Mouse (Mus musculus) midbrain, embryonic 10.5 days (tissue): ENCODE data around the gene Mtus2. TPM values are rescaled to one million over a fixed set of nuclear protein-coding genes. Genes with fewer than 3 reads are reported as not detected.
A peak's percentile ranks its signal among the peaks of the same experiment; 100 is the strongest.

ENCODE experiments used
- DNase-seq: peaks from one replicate; pipeline ENCODE4 v3.0.0-alpha.2; 2017; ENCODE audit warnings: low spot score
- H3K27ac ChIP-seq: fragments of 300-500 bp; sonication (generic); replicated peaks from 2 replicates; pipeline ENCODE4 v1.5.1; 2016; ENCODE audit warnings: mild to moderate bottlenecking
- H3K27me3 ChIP-seq: fragments of 300-500 bp; sonication (generic); 2 replicates; pipeline ENCODE4 v1.6.1; 2016; ENCODE audit warnings: low read depth, mild to moderate bottlenecking; ENCODE audit not compliant: poor library complexity, severe bottlenecking
- H3K36me3 ChIP-seq: fragments of 300-500 bp; sonication (generic); 2 replicates; pipeline ENCODE4 v1.6.1; 2016; ENCODE audit warnings: mild to moderate bottlenecking, moderate library complexity
- H3K4me1 ChIP-seq: fragments of 300-500 bp; sonication (generic); 2 replicates; pipeline ENCODE4 v1.6.1; 2016
- H3K4me3 ChIP-seq: fragments of 300-500 bp; sonication (generic); 2 replicates; pipeline ENCODE4 v1.5.1; 2016; ENCODE audit warnings: mild to moderate bottlenecking, moderate library complexity
- H3K9me3 ChIP-seq: fragments of 300-500 bp; sonication (generic); replicated peaks from 2 replicates; pipeline ENCODE4 v1.6.1; 2016; ENCODE audit warnings: mild to moderate bottlenecking
- WGBS: fragments of 180-500 bp; shearing (Covaris S2); methylation state at CpG from one replicate; pipeline ENCODE4 v1.1.7; 2016; 5-methylcytosine and 5-hydroxymethylcytosine counted together
- polyA plus RNA-seq: library from polyadenylated mRNA; unstranded; fragments of >200 nt; fragmentation: Nextera tagmentation; extraction: Ambion mirVana; gene quantifications from 2 replicates; pipeline ENCODE4 v1.2.1, GENCODE M21; 2016

The Mtus2 gene
- 5.1 and 9.6 TPM in 2 replicates for polyA plus RNA-seq

DNA sequence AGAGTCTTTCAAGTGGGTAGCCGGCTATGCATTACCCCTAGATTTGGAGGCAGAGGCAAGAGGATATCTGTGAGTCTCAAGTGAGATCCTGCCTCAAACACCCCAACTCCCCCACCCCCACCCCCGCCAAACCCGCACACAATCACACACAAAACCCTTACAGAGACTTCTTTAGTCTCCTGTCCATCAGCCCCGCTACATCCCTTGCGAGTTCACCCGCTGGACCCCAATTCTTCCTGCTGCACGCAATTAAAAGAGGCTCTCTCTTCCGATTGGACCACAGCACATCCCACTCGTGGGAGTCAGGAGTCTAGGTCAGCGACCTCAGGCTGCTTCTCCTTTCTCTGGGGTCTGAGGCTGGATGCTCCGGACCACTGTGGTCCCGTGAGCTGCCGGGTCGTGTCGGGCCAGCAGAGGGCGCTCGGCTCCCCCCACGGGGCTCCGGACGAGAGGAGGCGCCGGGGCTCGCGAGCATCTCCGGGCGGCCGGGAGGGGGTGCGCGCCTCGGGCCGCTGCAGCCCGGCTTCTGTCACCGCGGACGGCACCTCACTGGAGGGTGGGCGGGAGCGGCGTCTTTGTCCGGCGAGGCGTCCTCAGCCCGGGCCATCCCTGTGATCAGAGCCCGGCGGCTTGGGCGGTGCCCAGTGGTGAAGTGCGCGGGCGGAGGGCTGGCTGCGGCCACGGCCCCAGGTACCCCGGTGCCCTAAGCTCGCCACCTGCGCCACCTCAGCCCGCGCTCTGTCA is at the start of gene Mtus2:
TSS of gene Mtus2 (plus strand) at position 500 of the 744 bp plus-strand sequence.
- no peaks in the 10 kb centered on the region for H3K36me3 ChIP-seq
- peaks cover 24% of the 10 kb centered on the region for H3K4me1 ChIP-seq
- H3K27ac ChIP-seq, result peak within 1 kb of the TSS; percentile 74
- H3K4me3 ChIP-seq, result peak within 1 kb of the TSS; percentile 76
- no peaks in the 10 kb centered on the region for H3K9me3 ChIP-seq
- WGBS, result under 1% methylated on average over 55 of the region's 55 CpGs
- H3K27me3 ChIP-seq, result peaks cover 44% of the 10 kb centered on the region
- peak; percentile 90 for DNase-seq

DNA sequence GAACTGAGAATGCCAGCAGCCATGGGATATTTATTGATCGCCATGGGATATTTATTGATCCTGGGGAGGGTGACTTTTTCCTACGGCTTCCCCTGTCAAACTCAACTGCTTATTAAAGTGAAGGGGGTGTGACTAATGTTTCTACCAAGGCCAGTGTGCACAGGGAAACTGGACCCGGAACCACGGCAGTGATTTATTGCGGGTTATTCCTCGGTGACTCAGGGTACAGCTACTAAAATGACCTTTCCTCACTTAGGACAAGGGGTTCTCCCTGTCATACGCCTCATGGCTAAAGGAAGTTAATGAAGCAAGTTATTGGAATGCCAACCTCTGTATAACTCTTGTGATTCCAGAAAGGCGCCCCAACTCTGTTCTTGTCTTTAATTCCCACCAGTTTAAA is 49.3 kb upstream of the Mtus2 start:
- no peaks in the 10 kb centered on the region for H3K36me3 ChIP-seq
- no peaks in the 10 kb centered on the region for H3K4me1 ChIP-seq
- DNase-seq, result no peak
- 92% methylated on average over 8 of the region's 8 CpGs for WGBS
- H3K27ac ChIP-seq, result no peak overlapping the region
- H3K27me3 ChIP-seq, result no peaks in the 10 kb centered on the region
- H3K9me3 ChIP-seq, result no peaks in the 10 kb centered on the region; the same call in 1 of the 2 replicates
- no peak overlapping the region for H3K4me3 ChIP-seq

DNA sequence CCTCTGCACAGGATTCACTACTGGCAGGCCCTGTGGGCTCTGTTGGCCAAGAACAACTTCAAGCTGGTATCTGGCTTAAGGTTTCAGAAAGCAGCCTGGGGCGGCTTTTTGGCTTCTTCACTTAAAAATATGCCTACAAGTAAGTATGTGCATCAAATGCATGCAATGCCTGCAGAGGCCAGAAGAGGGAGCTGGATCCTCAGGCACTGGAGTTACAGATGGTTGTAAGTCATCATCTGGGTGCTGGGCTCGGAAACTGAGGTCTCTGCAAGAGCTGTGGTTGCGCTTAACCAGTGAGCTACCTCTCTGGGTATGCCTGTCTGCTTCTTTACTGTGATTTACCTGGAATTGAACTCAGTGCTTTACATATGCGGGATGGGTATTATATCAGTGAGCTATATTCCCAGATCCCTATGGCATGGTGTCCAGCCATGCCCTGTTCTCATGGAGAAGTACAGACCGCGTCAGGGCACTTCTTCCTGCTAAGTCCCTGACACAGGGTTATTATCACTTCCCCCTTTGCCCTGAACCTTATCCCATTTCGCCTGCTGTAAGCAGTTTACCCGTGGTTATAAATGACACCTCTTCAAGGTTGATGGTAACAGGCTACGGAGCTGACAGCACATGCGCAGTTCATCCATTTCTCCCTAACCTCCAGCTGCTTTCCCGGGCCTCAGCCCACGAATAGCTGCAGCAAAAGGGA is 46.2 kb upstream of the Mtus2 start:
- DNase-seq, result no peak

DNA sequence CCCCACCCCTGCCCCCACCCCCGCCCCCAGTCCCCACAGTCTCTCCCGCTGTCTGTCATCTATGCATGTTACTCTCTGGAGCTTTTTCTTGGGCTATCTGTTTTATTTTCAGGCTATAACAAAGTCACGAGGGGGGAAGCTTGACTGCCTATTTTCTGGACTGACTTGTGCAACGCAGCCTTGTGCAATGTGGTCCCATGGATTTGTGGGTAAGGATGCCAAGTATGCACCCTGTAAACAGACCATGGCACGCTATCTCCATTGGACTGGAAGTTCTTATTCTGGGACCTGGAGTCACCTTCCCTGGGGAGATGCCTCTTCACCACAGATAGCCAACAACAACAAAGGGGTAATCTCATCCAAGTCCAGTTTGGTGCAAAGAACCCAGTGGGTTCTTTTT is 45.4 kb upstream of the Mtus2 start:
- 87% methylated on average over 5 of the region's 5 CpGs for WGBS

More for the DNA sequence above, 46.2 kb upstream of the Mtus2 start:
- 91% methylated on average over 12 of the region's 12 CpGs for WGBS
- Histone ChIP-seq H3K27me3 (no peaks in the 10 kb centered on the region), H3K9me3 (no peaks in the 10 kb centered on the region; the same call in 1 of the 2 replicates), H3K36me3 (no peaks in the 10 kb centered on the region), H3K4me3 (no peak overlapping the region), H3K4me1 (peaks cover 5% of the 10 kb centered on the region; the same call in 1 of the 2 replicates), H3K27ac (no peak overlapping the region)

DNA sequence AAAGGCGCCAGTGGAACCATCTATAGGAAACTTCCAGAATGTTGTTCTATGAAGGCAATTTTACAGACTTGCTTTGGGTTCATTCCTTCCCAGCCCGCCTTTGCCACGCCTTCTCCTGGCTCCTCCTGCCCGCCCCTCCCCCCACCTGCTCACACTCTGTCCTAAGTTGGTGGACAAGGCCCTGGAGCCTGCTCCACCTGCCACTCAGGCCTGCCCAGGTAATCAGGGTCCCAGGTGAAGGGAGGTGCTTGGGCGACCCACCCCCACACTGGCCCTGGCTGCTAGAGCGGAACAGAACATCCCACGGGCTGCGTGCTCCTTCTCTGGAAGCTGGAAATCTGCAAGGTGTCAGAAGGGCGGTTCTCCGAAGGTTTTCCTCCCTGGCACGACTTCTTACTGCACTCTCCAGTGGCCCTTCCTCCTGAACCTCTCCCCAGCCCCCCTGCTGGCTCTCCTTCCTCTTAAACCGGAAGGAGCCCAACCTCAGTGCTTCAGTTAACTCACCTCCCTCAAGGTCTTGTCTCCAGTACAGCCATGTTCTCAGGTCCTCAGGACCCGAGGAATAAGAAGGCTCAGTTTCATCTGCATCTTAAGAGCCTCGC is 43.8 kb upstream of the Mtus2 start:
- no peak overlapping the region for H3K27ac ChIP-seq
- DNase-seq, result no peak
- WGBS, result 44% methylated on average over 14 of the region's 14 CpGs
- no peaks in the 10 kb centered on the region for H3K36me3 ChIP-seq
- no peaks in the 10 kb centered on the region; the same call in 1 of the 2 replicates for H3K9me3 ChIP-seq
- H3K27me3 ChIP-seq, result no peaks in the 10 kb centered on the region
- H3K4me1 ChIP-seq, result peaks cover 5% of the 10 kb centered on the region; the same call in 1 of the 2 replicates
- H3K4me3 ChIP-seq, result no peak overlapping the region

More for the DNA sequence above, 45.4 kb upstream of the Mtus2 start:
- peaks cover 5% of the 10 kb centered on the region; the same call in 1 of the 2 replicates for H3K4me1 ChIP-seq
- no peak for DNase-seq
- H3K36me3 ChIP-seq, result no peaks in the 10 kb centered on the region
- H3K4me3 ChIP-seq, result no peak overlapping the region
- H3K27ac ChIP-seq, result no peak overlapping the region
- H3K9me3 ChIP-seq, result no peaks in the 10 kb centered on the region; the same call in 1 of the 2 replicates
- no peaks in the 10 kb centered on the region for H3K27me3 ChIP-seq

DNA sequence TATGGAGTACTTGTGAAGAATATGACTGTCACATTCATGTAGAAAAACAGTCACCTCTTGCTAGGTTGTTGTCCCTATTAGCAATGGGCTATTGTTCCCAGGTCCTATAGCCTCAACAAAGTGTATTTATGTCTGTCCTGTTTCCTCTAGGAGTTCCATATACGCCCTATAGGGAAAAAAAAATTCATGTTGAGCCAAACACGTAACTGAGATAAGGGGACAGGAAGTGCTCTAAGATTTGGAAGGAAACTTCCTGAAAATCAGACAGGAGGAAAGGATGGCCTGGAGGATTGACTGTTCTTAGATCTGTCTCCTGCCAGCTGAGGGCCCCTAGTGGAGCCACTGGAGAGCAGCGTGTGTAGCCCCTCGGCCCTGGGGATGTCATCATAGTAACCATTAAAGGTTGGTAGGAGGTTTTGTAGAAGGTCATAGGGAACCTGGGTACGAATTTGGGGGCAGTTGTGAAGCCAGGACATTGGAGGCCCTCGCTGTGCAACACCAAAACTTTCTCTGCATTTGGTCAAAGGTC is 42.0 kb upstream of the Mtus2 start:
- no peaks in the 10 kb centered on the region for H3K36me3 ChIP-seq
- peaks cover 5% of the 10 kb centered on the region; the same call in 1 of the 2 replicates for H3K4me1 ChIP-seq
- no peak overlapping the region for H3K27ac ChIP-seq
- H3K4me3 ChIP-seq, result no peak overlapping the region
- WGBS, result 57% methylated on average over 6 of the region's 6 CpGs
- no peaks in the 10 kb centered on the region for H3K27me3 ChIP-seq
- no peaks in the 10 kb centered on the region; the same call in 1 of the 2 replicates for H3K9me3 ChIP-seq
- DNase-seq, result no peak

DNA sequence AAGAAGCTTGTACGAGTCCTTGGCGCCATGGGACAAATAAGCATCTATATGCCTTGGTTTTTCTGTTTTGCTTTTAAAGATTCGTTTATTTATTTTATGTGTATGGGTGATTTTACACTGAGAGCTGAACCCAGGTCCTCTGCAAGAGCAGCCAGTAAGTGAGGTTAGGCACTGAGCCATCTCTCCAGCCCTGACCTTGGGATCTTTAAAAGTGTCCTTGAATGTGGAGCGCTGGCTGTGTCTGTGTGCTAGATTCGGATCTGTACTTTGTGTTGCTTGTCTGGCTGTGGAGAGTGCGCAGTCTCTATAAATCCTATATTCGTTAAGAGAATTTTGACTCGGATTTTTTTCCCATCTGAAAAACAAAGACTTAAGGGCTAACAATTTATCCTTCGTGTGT is 40.9 kb upstream of the Mtus2 start:
- 89% methylated on average over 9 of the region's 9 CpGs for WGBS
- Histone ChIP-seq H3K36me3 (no peaks in the 10 kb centered on the region), H3K4me1 (peaks cover 5% of the 10 kb centered on the region; the same call in 1 of the 2 replicates), H3K27me3 (no peaks in the 10 kb centered on the region), H3K4me3 (no peak overlapping the region), H3K9me3 (no peaks in the 10 kb centered on the region), H3K27ac (no peak overlapping the region)
- DNase-seq, result no peak

DNA sequence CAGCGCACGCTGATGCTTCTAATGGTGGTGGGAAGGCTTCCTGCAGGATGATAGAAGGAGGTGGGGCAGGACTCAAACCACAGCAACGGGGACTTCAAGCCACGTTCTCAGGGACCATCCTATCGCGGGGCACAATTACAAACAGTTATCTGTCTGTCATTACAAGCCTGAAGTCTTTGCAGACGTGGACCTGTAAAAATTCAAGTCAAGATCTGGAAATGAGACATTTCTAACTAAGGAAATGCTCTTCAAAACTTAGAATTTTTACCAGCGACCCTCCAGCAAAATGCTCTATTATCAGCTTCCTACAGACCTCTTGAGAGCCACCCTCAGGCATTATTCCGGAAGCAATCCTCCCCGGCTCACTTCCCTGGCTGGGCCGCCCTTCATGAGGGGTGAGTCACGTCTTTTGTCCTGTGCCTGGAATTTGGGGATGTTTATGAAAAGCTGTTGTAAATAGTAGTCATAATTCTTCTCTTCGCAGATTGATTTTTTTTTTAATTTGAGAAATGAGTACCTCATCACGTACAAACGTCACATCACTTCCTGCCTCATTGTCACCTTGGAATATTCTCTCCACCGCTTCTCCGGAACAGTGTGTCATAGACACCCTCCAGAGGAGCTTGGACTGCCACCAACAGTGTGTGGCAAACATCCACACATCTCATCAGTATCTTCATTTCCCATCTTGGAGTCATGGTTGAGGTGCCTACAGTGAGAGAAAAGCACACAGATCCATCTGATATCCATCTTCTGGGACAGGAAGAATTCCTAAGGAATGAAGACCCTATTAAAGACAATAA is 38.9 kb upstream of the Mtus2 start:
- H3K4me3 ChIP-seq, result no peak overlapping the region
- 73% methylated on average over 17 of the region's 17 CpGs for WGBS
- H3K27me3 ChIP-seq, result no peaks in the 10 kb centered on the region
- no peaks in the 10 kb centered on the region for H3K36me3 ChIP-seq
- DNase-seq, result no peak
- H3K27ac ChIP-seq, result no peak overlapping the region
- peaks cover 3% of the 10 kb centered on the region; the same call in 1 of the 2 replicates for H3K4me1 ChIP-seq
- no peaks in the 10 kb centered on the region for H3K9me3 ChIP-seq

DNA sequence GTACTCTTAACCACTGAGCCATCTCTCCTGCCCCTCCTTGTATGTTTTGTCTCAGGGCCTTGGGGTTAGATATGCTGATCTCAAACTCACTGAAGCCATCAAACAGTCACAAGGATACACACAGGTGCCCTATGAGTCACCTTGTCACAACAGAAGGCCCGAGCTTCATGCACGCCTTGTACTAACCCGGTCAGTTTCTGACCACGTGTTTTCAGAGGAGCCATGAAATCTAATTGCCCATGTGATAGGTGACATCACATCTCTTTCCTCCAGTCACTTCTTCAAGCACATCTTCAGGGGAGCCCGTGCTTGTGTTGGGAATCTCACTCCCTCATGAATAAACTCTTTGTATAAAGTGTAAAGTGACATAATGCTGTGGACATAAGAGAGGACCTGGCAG is 32.5 kb upstream of the Mtus2 start:
- Histone ChIP-seq H3K27me3 (no peaks in the 10 kb centered on the region), H3K4me1 (no peaks in the 10 kb centered on the region), H3K27ac (no peak overlapping the region), H3K9me3 (no peaks in the 10 kb centered on the region), H3K36me3 (no peaks in the 10 kb centered on the region), H3K4me3 (no peak overlapping the region)
- DNase-seq, result no peak
- 88% methylated on average over 5 of the region's 5 CpGs for WGBS

DNA sequence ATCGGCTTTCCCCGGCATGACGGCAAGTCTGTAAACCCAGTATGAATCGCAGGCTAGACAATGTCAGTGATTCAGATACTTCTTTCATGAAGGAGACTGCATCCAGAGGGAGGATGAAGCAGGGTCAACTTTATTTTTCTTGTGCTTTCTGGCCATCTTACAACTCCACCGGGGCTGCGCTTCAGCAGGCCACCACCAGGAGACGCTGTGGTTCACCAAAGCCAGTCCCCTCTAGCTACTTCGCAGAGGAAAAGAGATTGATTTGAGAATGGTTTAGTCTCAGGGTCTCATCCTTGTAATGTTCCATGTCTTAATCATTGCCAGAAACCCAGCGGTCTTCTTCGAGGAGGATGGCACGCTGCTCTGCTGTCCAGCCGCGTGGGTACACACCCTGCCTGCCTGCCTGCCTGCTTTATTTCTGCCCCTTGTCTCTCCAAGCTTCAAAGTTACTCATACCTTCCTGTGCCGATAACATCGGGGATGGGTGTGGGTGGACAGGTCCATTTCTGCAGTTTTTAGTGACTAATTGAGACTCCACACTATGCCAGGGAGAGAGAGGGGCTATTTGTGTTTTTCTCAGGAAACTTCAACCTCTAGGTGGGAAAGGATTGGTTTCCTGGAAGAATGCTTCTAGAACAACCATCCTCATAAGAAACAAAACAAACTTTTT is 31.1 kb upstream of the Mtus2 start:
- Histone ChIP-seq H3K4me3 (no peak overlapping the region), H3K9me3 (no peaks in the 10 kb centered on the region), H3K27me3 (no peaks in the 10 kb centered on the region), H3K36me3 (no peaks in the 10 kb centered on the region), H3K4me1 (no peaks in the 10 kb centered on the region), H3K27ac (no peak overlapping the region)
- WGBS, result 71% methylated on average over 15 of the region's 15 CpGs
- DNase-seq, result peak; percentile 29

DNA sequence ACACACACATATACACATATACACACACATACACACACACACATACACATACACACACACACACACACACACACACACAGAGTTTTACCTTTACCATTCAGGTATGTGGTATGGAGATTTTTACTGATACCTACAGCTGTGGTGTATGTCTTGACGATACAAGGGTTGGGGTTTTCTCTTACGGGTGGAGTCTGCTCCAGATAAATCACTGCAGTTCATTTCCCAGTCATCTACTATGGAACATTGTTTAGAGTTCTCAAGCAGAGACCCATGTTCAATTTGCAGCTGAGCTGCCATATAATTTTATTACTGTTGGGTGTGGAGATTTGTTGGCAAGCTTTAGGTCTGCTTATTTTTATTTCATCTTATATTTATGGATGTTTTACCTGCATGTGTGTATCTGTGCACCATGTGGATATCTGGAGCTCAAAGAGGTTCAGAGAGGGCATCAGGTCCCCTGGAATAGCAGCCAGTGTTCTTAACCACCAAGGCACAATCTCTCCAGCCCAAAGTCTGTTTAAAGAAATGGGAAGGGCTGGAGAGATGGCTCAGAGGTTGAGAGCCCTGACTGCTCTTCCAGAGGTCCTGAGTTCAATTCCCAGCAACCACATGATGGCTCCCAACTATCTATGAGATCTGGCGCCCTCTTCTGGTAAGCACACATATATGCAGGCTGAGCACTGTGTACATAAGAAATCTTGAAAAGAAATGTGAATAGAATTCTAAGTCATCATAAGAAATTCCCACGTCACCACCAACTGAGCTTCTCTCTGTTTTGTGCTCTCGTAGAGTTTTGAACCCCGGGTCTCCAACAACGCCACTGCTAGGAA is 28.2 kb upstream of the Mtus2 start:
- no peaks in the 10 kb centered on the region for H3K9me3 ChIP-seq
- H3K27ac ChIP-seq, result no peak overlapping the region
- 83% methylated on average over 7 of the region's 7 CpGs for WGBS
- H3K4me1 ChIP-seq, result no peaks in the 10 kb centered on the region
- H3K4me3 ChIP-seq, result no peak overlapping the region
- DNase-seq, result no peak
- no peaks in the 10 kb centered on the region for H3K36me3 ChIP-seq
- H3K27me3 ChIP-seq, result no peaks in the 10 kb centered on the region
